Mouse (Mus musculus) Patski (cell line): ENCODE data around the gene Nectin1. TPM values are rescaled to one million over a fixed set of nuclear protein-coding genes. Genes with fewer than 3 reads are reported as not detected.

Source experiments
- ATAC-seq: fragments of 100-300 bp; one replicate; pipeline ENCODE4 v1.8.0; 2021
- CTCF ChIA-PET: fragments of 350-600 bp; sonication (Branson Sonifier 250); formaldehyde crosslinking; loops from one replicate; lab custom pipeline; 2022; ENCODE audit warnings: inconsistent platforms; lab: Charles Lee
- POLR2A ChIA-PET: fragments of 350-600 bp; sonication (Branson Sonifier 250); formaldehyde crosslinking; loops from one replicate; lab custom pipeline; 2022; ENCODE audit warnings: antibody characterized with exemption, inconsistent platforms; lab: Charles Lee
- DNase-seq: peaks from one replicate; pipeline ENCODE4 v3.0.0-alpha.2; 2011; ENCODE audit warnings: low read depth, low spot score
- H3K27me3 ChIP-seq: fragments of 371-371 bp; one replicate; pipeline ENCODE4 v1.5.1; 2021
- CTCF ChIP-seq: fragments of 100-300 bp; IDR thresholded peaks from one replicate; pipeline ENCODE4 v1.5.1; 2021
- in situ Hi-C: fragments of 300-500 bp; cut with MboI; formaldehyde crosslinking; loops from 3 replicates; pipeline ENCODE4 v1.11.1; 2018; ENCODE audit warnings: low pct_unique_long_range_greater_than_20kb, mixed read lengths
- polyA plus RNA-seq: library from polyadenylated mRNA; unstranded; gene quantifications from one replicate; pipeline ENCODE4 v1.2.3, GENCODE M21; 2021

Nectin1 gene
- polyA plus RNA-seq, 1 experiment from 2014 or later: 2.8 TPM

DNA sequence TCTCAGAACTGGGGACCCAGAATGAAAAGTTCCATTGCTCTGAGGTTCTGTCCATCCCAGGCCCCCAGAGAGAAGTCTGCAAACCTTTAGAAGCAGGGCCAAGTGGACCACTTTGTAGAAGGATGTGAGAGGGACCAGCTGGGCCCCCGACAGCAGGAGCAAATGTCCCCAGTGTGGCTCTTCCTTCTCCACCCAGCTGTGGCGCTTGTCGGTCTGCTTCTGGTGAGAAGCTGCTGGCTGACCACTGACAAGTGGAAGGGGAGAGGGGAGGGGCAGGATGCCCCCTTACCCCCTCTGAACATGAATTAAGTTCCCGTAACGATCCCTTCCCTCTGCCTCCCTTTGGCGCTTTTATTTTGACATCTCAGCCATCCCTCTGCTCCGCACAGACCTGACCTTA, 54.0 kb downstream of the Nectin1 start:
- in situ Hi-C loops: loop anchor here (5.0 kb wide), 1 partner anchor 455 kb away; no protein-coding TSS in a partner anchor
- DNase-seq (no peak), ATAC-seq (no peak)
- ChIA-PET POLR2A (no interaction called here), CTCF (no interaction called here)
- no peaks in the 10 kb centered on the region for H3K27me3 ChIP-seq
- TF ChIP-seq CTCF: no peak

DNA sequence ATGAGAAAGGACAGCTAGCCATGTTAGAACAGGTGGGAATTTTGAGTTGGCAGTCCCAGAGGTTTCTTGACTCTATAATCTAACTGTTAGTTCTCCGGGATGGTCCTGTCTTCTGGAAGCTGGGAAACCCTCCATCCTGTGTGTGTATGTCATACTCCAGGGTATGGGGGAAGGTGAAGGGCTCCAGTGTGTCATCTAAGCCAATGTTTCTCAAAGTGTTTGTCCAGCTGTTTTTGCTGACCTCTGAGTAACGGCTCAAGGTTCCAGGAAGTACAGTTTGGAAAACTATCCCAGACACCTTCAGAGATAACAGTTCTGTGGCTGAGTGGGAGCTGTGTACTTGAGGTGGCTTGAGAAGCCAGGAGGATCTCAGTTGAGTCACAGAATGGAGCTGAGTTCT, 56.7 kb downstream of the Nectin1 start:
- CTCF ChIA-PET: interaction anchor here (1.8 kb wide), 1 partner anchor 57 kb away, joined by 10 read pairs; the partner anchor contains the start of gene Nectin1

DNA sequence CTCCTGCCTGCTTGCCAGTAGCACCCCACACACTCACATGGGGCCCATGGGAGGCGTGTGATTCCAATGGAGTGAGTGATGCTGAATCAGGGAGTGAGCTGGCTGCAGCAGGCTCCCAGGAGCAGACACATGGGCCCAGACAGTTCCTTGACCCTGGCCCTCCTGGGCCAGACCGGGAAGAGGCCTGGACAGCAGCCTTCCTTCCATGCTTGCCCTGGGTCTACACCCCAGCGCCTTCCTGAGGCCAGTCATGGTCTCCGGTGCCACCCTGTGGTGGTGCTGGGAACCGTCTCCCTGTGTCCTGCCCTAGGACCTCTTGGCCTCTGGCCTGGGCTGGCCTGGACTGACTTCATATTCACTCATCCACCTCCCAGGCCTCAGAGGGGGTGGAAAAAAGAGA, 58.1 kb downstream of the Nectin1 start:
- in situ Hi-C loops: no loop called here
- DNase-seq (peak; percentile 2), ATAC-seq (peak; percentile 38)
- CTCF ChIA-PET: interaction anchor here (0.8 to 1.8 kb wide), 5 partner anchors 9 to 461 kb away, joined by 3 to 10 read pairs (median 4); partner anchors contain the start of gene Nectin1
- peak; percentile 97 for TF ChIP-seq CTCF
- H3K27me3 ChIP-seq: no peaks in the 10 kb centered on the region
- POLR2A ChIA-PET: no interaction called here

More for the DNA sequence above, 56.7 kb downstream of the Nectin1 start:
- POLR2A ChIA-PET: no interaction called here
- in situ Hi-C loops: no loop called here
- DNase-seq (no peak), ATAC-seq (no peak)
- no peaks in the 10 kb centered on the region for H3K27me3 ChIP-seq
- TF ChIP-seq CTCF: no peak

DNA sequence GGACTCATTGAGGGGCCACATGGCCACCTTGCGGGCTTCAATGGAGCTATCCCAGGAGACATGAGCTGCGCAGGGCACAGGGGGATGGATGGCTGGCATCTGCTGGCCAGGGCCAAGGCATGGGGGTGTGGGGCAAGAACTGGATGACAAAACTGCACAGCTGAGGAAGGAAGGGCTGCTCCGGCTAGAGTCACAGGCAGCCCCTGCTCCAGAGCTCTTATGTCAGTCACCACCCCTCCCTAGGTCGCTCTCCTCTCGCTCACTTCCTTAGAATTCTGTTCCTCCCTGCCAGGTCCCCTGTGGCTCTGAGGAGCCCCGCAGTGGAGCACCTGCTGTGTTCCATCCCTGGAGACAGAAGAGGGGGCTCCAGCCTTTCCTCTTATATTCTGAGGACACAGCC, 63.8 kb downstream of the Nectin1 start:
- CTCF ChIA-PET: interaction anchor here (0.5 kb wide), 1 partner anchor 158 kb away, joined by 3 read pairs; no protein-coding TSS in a partner anchor
- POLR2A ChIA-PET: interaction anchor here (0.5 kb wide), 1 partner anchor 71 kb away, joined by 11 read pairs; no protein-coding TSS in a partner anchor
- DNase-seq: no peak

DNA sequence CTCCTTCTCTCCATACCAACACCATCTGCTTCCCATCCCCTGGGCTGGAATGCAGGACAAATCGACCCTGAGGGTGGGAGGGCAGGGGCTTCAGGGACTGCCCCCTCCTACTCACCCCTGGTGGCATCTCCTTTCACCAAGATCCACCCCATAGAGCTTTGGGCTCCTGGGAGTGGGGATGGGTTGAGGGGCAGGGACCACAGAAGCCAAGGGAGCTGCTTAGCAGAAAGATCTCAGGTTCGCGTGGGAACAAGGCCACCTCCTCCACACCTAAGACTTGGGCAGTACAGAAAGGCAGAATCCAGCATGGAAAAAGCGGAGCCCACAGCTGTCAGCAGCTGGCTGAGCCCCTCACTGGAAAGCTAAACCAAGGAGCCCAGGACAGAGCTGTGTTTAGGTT, 64.3 kb downstream of the Nectin1 start:
- DNase-seq: no peak
- ATAC-seq: no peak
- ChIA-PET POLR2A (interaction anchor here (0.5 kb wide), 1 partner anchor 72 kb away, joined by 11 read pairs; no protein-coding TSS in a partner anchor), CTCF (no interaction called here)
- TF ChIP-seq CTCF: no peak
- in situ Hi-C loops: no loop called here
- no peaks in the 10 kb centered on the region for H3K27me3 ChIP-seq

More for the DNA sequence above, 63.8 kb downstream of the Nectin1 start:
- TF ChIP-seq CTCF: no peak
- H3K27me3 ChIP-seq: no peaks in the 10 kb centered on the region
- ATAC-seq: no peak
- in situ Hi-C loops: no loop called here

DNA sequence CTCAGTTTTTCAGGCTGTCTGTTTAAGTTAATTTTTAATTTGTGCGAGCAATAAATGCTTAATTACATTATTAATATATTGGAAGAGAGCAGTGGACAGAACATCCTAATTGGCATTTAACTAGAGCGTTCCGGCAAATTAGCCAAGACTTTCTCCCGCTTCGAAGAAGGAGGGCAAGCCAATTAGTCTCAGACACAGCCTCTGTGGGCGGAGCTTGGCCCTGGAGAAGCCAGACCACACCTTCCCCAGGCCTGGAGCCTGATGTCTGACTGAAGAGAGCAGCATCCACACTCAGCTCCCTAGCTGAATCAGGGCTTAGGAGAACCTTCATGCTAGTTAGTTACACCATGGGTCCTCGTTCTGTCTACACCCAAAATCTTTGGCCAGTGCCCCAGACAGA, 64.8 kb downstream of the Nectin1 start:
- DNase-seq (no peak), ATAC-seq (no peak)
- ChIA-PET POLR2A (no interaction called here), CTCF (no interaction called here)
- in situ Hi-C loops: no loop called here
- no peaks in the 10 kb centered on the region for H3K27me3 ChIP-seq
- TF ChIP-seq CTCF: no peak

DNA sequence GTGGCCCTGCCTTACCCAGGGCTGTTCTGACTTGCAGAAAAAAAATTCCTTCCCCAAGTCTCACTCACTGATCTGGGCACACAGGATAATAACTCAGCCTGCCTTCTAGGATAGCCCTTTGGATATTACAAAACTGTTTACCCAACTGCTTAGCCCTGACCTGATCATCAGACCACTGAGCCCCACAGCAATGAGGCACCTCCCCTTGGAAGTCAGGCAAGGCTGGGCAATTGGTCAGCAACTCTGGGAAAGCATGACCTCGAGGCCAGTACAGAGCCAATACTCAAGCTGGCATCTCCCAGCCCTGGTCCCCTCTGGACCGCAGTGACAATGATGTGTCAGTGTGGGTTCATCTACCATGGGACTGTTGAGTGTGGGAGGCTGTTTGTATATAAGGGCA, 69.4 kb downstream of the Nectin1 start:
- in situ Hi-C loops: no loop called here
- DNase-seq: no peak

DNA sequence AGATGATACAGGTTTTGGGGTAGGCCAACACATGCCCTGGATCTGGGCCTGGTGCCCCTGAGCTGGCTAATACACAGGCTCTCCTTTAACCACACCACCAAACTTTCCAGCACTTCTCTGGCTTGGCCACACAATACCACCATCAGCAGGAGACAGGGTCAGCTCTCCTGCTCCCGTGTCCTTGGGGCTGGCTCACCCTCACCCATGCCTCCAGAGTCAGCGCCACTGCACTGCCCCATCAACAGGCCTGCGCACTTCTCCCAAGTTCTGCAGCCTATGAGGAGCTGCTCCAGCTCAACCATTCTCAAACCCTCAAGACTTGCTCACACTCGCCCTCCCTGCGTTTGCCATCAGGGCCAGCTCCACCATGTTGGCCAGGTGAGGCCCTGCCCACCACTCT, 78.4 kb downstream of the Nectin1 start:
- ATAC-seq: no peak
- no peak for DNase-seq
- ChIA-PET POLR2A (no interaction called here), CTCF (no interaction called here)
- in situ Hi-C loops: no loop called here
- peaks cover 20% of the 10 kb centered on the region for H3K27me3 ChIP-seq
- TF ChIP-seq CTCF: no peak

More for the DNA sequence above, 69.4 kb downstream of the Nectin1 start:
- no peak for ATAC-seq
- H3K27me3 ChIP-seq: peaks cover 7% of the 10 kb centered on the region
- CTCF ChIA-PET: no interaction called here
- POLR2A ChIA-PET: no interaction called here
- no peak for TF ChIP-seq CTCF

DNA sequence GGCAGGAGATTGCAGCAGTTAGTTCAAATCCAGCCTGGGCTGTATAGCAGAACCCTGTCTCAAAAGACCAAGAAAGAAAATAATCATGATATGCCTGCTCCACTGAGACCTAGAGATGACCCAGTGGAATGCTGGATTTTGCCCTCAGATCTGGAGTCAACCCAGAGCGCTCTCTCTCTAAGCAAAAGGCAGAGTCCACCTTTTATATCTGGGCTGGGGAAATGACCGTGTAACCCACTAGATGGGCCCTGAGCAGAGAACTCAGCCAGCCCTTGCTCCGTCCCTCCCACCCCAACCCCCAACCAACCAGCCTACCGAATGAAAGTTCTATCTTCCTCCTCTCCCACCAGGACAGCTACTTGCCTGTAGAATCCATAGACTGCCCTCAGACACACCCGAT, 81.4 kb downstream of the Nectin1 start:
- DNase-seq: no peak
- no peak for ATAC-seq
- TF ChIP-seq CTCF: no peak
- H3K27me3 ChIP-seq: peaks cover 24% of the 10 kb centered on the region
- ChIA-PET CTCF (no interaction called here), POLR2A (no interaction called here)
- in situ Hi-C loops: no loop called here

DNA sequence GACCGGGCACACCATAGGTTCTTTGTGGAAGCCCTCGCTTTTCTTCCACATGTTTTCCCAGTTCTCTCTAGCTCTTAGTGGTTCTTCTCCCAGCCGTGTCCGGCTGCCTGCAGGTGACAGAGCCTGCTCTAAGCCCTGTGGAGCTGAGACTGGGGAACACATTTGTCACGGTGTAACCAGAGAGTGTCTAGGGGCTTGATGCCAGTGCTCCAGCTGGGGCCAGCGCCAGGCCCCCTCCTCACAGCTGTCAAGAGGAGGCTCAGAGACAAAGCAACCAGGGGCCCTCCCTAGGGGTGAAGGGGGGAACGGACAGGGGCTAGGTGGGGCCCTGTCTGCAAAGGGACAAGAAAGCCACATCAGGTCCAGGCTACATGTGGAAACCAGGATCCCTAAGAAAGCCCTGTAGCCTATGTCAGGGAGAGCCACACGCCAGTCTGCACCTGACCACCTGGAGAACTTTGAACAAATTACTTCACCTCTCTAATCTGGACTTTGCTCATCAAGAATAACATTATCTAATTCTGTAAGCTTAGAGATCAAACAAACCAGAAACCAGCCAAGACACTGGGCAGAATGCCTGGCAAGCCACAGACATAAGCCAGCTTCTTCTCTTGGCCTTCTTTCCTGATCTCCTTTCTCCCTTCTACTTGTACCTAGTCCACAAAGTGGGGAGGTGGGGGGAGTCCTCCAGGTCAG, 82.9 kb downstream of the Nectin1 start:
- ChIA-PET CTCF (no interaction called here), POLR2A (no interaction called here)
- in situ Hi-C loops: no loop called here
- TF ChIP-seq CTCF: no peak
- peaks cover 40% of the 10 kb centered on the region for H3K27me3 ChIP-seq
- no peak for DNase-seq
- ATAC-seq: no peak

DNA sequence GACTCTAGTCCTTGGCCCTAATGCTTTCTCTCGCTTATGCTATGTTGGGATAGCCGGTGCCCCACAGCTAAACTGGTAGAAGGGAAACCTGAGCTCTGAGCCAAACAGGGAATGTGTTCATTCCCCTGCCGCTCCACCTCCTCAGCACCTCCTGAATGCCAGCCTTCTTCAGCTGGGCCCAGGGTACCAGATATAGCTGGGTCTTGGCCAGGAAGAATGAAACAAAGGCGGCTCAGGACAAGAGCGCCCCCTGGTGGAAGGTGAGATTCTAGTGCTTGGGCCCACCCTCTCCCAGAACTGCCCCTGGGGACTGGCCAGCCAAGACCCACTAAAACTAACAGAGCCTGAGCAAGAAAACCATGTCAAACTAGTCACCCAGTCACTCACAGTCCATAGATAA, 83.8 kb downstream of the Nectin1 start:
- TF ChIP-seq CTCF: peak; percentile 81
- CTCF ChIA-PET: interaction anchor here (0.9 to 1.0 kb wide), 2 partner anchors 11 to 12 kb away, joined by 3 read pairs; no protein-coding TSS in a partner anchor

More for the DNA sequence above, 83.8 kb downstream of the Nectin1 start:
- POLR2A ChIA-PET: no interaction called here
- in situ Hi-C loops: no loop called here
- H3K27me3 ChIP-seq: peaks cover 40% of the 10 kb centered on the region
- no peak for ATAC-seq
- no peak for DNase-seq
